Mouse (Mus musculus) liver, postnatal 0 days (tissue): ENCODE measurements around the gene Prdm12.
A peak's percentile ranks its signal among the peaks of the same experiment; 100 is the strongest.

Source experiments
- CTCF ChIP-seq: sonication (generic); IDR thresholded peaks from 2 replicates; pipeline ENCODE4 v1.5.1; 2016; ENCODE audit warnings: antibody characterized with exemption, low read depth
- EP300 ChIP-seq: IDR thresholded peaks from 2 replicates; pipeline ENCODE4 v1.6.1; 2016; ENCODE audit warnings: antibody characterized with exemption, low read depth, mild to moderate bottlenecking

DNA sequence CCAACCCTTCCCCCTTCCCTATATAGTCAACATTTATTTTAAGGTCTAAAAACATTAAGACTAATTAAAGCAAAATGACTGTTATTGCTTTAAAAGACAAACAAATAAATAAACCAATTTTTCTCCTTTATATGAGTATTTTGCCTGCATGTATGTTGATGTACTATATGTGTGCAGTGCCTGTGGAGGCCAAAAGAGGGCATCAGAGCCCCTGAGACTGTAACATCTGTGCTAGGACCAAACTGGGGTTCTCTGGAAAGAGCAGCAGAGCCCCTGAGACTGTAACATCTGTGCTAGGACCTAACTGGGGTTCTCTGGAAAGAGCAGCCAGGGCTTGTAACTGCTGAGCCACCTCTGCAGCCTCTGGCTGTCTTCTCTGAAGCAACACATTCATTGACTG lies 58.4 kb downstream of the Prdm12 start:
- peak; percentile 52 for TF ChIP-seq CTCF
- TF ChIP-seq EP300, result no peak
